Mouse (Mus musculus): ENCODE measurements around the gene Ifitm1.
"Not testable (repeated sequence)": the region's sequence is repeated elsewhere in the genome, so short reads cannot be mapped to it uniquely, and the experiment has no call there.

Gene Ifitm1

GRCm38 (mm10) chr7:141017824-141018223, 50.8 kb downstream of the Ifitm1 start, which contains the start of gene Ifitm6:
Ifitm6 (minus strand) TSS chr7:141017924.
- not testable (repeated sequence) for DNase-seq

DNA sequence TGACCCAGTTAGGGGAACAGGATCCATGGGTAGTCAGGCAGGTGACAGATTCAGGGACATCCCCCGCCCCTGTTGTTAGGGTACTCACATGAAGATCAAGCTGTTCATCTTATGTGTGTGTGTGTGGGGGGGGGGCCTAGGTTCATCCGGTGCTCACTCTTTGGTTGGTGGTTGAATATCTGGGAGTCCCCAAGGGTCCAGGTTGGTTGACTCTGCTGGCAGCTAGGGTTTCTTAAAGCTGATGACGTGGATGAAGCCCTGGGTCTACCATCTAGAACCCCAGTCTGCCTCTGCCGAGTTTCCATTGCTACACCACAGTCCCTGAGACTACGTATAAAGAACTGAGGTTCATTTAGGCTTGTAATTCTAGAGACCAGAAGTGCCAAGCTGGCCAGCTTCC, 52.0 kb downstream of the Ifitm1 start:
- DNase-seq = no peak
